Mouse (Mus musculus) liver, embryonic 11.5 days (tissue): ENCODE data around the gene S100a4. TPM values are rescaled to one million over a fixed set of nuclear protein-coding genes. Genes with fewer than 3 reads are reported as not detected.
A peak's percentile ranks its signal among the peaks of the same experiment; 100 is the strongest.

Source experiments
- ATAC-seq: fragments of 200-750 bp; cut with Nextera tagmentation; replicated peaks from 2 replicates; pipeline ENCODE4 v1.8.0; 2017; ENCODE audit warnings: moderate number of reproducible peaks, mild to moderate bottlenecking, moderate TSS enrichment, moderate library complexity; ENCODE audit not compliant: low FRiP score
- DNase-seq: peaks from one replicate; pipeline ENCODE4 v3.0.0-alpha.2; 2017; ENCODE audit warnings: low spot score
- H3K27ac ChIP-seq: fragments of 300-500 bp; sonication (generic); 2 replicates; pipeline ENCODE4 v1.5.1; 2014; ENCODE audit warnings: mild to moderate bottlenecking, low read depth, low read length, control low read depth
- H3K27me3 ChIP-seq: fragments of 300-500 bp; sonication (generic); replicated peaks from 2 replicates; pipeline ENCODE4 v1.6.1; 2014; ENCODE audit warnings: low read length, mixed read lengths; ENCODE audit not compliant: control insufficient read depth, insufficient read depth
- H3K36me3 ChIP-seq: fragments of 300-500 bp; sonication (generic); 2 replicates; pipeline ENCODE4 v1.6.1; 2014; ENCODE audit warnings: mild to moderate bottlenecking, low read length, moderate library complexity, mixed read lengths; ENCODE audit not compliant: control insufficient read depth, insufficient read depth
- H3K4me1 ChIP-seq: fragments of 300-500 bp; sonication (generic); replicated peaks from 2 replicates; pipeline ENCODE4 v1.6.1; 2014; ENCODE audit warnings: low read length, mixed read lengths; ENCODE audit not compliant: control insufficient read depth, insufficient read depth
- H3K4me2 ChIP-seq: fragments of 300-500 bp; sonication (generic); 2 replicates; pipeline ENCODE4 v1.6.1; 2014; ENCODE audit warnings: mild to moderate bottlenecking, control low read depth, moderate library complexity
- H3K4me3 ChIP-seq: fragments of 300-500 bp; sonication (generic); 2 replicates; pipeline ENCODE4 v1.5.1; 2014; ENCODE audit warnings: low read depth, low read length, control low read depth
- H3K9ac ChIP-seq: fragments of 300-500 bp; sonication (generic); 2 replicates; pipeline ENCODE4 v1.6.1; 2014; ENCODE audit warnings: low read depth, low read length, control low read depth
- H3K9me3 ChIP-seq: fragments of 300-500 bp; sonication (generic); 2 replicates; pipeline ENCODE4 v1.6.1; 2016; ENCODE audit warnings: low read length, inconsistent platforms, mixed read lengths; ENCODE audit not compliant: control insufficient read depth
- WGBS: fragments of 180-500 bp; shearing (Covaris S2); extraction: QIAGEN DNeasy Blood & Tissue Kit; methylation state at CpG from one replicate; pipeline ENCODE4 v1.1.7; 2014; 5-methylcytosine and 5-hydroxymethylcytosine counted together
- polyA plus RNA-seq: library from polyadenylated mRNA; unstranded; fragments of >200 nt; fragmentation: Nextera tagmentation; extraction: Ambion mirVana; gene quantifications from 2 replicates; pipeline ENCODE4 v1.2.1, GENCODE M21; 2014

The S100a4 gene
- polyA plus RNA-seq: 0.69 and 0.77 TPM in 2 replicates

- Histone ChIP-seq H3K4me3 (no peak within 1 kb of the TSS), H3K9me3 (no peaks in the 10 kb centered on the region), H3K27me3 (no peaks in the 10 kb centered on the region), H3K36me3 (no peaks in the 10 kb centered on the region), H3K9ac (no peak within 1 kb of the TSS), H3K4me2 (no peak within 1 kb of the TSS), H3K27ac (no peak within 1 kb of the TSS), H3K4me1 (no peaks in the 10 kb centered on the region)
- DNase-seq (no peak), ATAC-seq (0 out of 2 replicates have a peak, but pooled peaks have one; percentile 35)
- 30% methylated on average over 3 of the region's 3 CpGs for WGBS
Measured at GRCm38 (mm10) chr3:90603623-90604022, at the start of gene S100a4. Gene S100a4, plus strand, starts transcription at chr3:90603771.

GRCm38 (mm10) chr3:90555954-90556353 is 47.6 kb upstream of the S100a4 start:
- ATAC-seq: no peak
- no peak for DNase-seq
- Histone ChIP-seq H3K27me3 (no peaks in the 10 kb centered on the region), H3K4me3 (no peak overlapping the region), H3K9ac (no peak overlapping the region), H3K27ac (no peak overlapping the region), H3K9me3 (no peaks in the 10 kb centered on the region), H3K4me2 (no peak overlapping the region), H3K36me3 (no peaks in the 10 kb centered on the region), H3K4me1 (no peaks in the 10 kb centered on the region)
- 78% methylated on average over 5 of the region's 5 CpGs for WGBS

- no peak within 1 kb of the TSS for H3K27ac ChIP-seq
- H3K9ac ChIP-seq: no peak within 1 kb of the TSS
- no peaks in the 10 kb centered on the region for H3K27me3 ChIP-seq
- no peaks in the 10 kb centered on the region for H3K4me1 ChIP-seq
- H3K4me2 ChIP-seq: no peak within 1 kb of the TSS
- H3K36me3 ChIP-seq: no peaks in the 10 kb centered on the region
- no peak within 1 kb of the TSS for H3K4me3 ChIP-seq
- WGBS: 74% methylated on average over 6 of the region's 6 CpGs
- ATAC-seq: no peak
- no peaks in the 10 kb centered on the region for H3K9me3 ChIP-seq
- DNase-seq: no peak
Measured at GRCm38 (mm10) chr3:90560008-90560628, 43.5 kb upstream of the S100a4 start, which contains the start of gene S100a3. Gene S100a3, plus strand, starts transcription at chr3:90560578.

- H3K36me3 ChIP-seq: no peaks in the 10 kb centered on the region
- no peak overlapping the region for H3K4me3 ChIP-seq
- H3K27ac ChIP-seq: no peak overlapping the region
- no peak overlapping the region for H3K4me2 ChIP-seq
- H3K9ac ChIP-seq: no peak overlapping the region
- H3K4me1 ChIP-seq: no peaks in the 10 kb centered on the region
- no peaks in the 10 kb centered on the region for H3K27me3 ChIP-seq
- WGBS: 76% methylated on average over 5 of the region's 5 CpGs
- DNase-seq: no peak
- ATAC-seq: no peak
- H3K9me3 ChIP-seq: no peaks in the 10 kb centered on the region
Measured at GRCm38 (mm10) chr3:90574691-90575090, 28.9 kb upstream of the S100a4 start.

DNA sequence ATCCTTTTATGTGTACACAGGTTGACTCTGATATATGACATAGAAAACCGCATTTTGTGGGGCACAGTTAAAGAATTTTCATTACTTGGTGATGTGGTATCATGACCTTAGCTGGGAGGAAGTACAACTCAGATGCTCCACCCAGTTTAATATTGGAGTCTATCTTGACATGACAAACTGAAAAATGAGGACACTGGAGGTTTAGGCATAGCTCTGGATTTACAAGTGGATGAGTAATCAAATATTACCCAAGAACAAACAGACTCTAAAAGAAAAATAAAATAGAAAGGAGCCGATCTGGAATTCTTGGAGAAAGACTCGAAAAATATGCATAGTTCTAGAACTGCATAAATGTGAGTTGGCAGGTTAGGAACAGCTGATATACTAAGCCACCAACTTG is 28.3 kb upstream of the S100a4 start:
- H3K4me3 ChIP-seq: no peak overlapping the region
- H3K9ac ChIP-seq: no peak overlapping the region
- no peaks in the 10 kb centered on the region for H3K4me1 ChIP-seq
- WGBS: 78% methylated on average over 3 of the region's 3 CpGs
- ATAC-seq (no peak), DNase-seq (no peak)
- H3K27me3 ChIP-seq: no peaks in the 10 kb centered on the region
- no peaks in the 10 kb centered on the region for H3K9me3 ChIP-seq
- H3K27ac ChIP-seq: no peak overlapping the region
- no peak overlapping the region for H3K4me2 ChIP-seq
- no peaks in the 10 kb centered on the region for H3K36me3 ChIP-seq

GRCm38 (mm10) chr3:90576351-90577001 is 27.1 kb upstream of the S100a4 start:
- no peaks in the 10 kb centered on the region for H3K4me1 ChIP-seq
- no peak for DNase-seq

GRCm38 (mm10) chr3:90579433-90579832 is 24.1 kb upstream of the S100a4 start:
- Histone ChIP-seq H3K9me3 (no peaks in the 10 kb centered on the region), H3K27ac (no peak overlapping the region), H3K4me3 (no peak overlapping the region), H3K36me3 (no peaks in the 10 kb centered on the region), H3K27me3 (no peaks in the 10 kb centered on the region), H3K9ac (no peak overlapping the region), H3K4me2 (no peak overlapping the region), H3K4me1 (no peaks in the 10 kb centered on the region)
- WGBS: 73% methylated on average over 7 of the region's 7 CpGs
- no peak for DNase-seq
- no peak for ATAC-seq

More at GRCm38 (mm10) chr3:90576351-90577001, 27.1 kb upstream of the S100a4 start:
- Histone ChIP-seq H3K9me3 (no peaks in the 10 kb centered on the region), H3K4me2 (no peak overlapping the region), H3K27me3 (no peaks in the 10 kb centered on the region), H3K4me3 (no peak overlapping the region), H3K27ac (no peak overlapping the region), H3K9ac (no peak overlapping the region), H3K36me3 (no peaks in the 10 kb centered on the region)
- 65% methylated on average over 10 of the region's 10 CpGs for WGBS
- ATAC-seq: no peak

DNA sequence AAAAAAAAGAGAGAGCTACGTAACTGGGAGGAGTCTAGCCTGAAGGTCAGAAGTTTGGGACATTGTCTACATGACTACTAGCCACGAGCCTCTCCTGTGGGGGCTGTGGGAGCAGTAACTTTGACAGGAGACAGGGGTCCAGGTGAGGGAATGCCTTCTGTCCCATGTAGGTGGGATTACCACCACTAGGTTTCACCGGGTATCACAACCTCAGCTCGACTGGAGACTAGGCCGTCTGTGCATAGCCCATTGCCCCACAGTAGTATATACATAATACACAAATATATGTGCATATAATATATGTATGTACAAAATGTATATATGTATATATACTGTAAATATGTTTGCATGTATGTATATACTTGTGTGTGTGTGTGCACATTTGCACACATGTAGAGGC is 22.4 kb upstream of the S100a4 start:
- Histone ChIP-seq H3K9ac (no peak overlapping the region), H3K27ac (no peak overlapping the region), H3K4me1 (no peaks in the 10 kb centered on the region), H3K4me2 (no peak overlapping the region), H3K4me3 (no peak overlapping the region), H3K9me3 (no peaks in the 10 kb centered on the region), H3K27me3 (no peaks in the 10 kb centered on the region), H3K36me3 (no peaks in the 10 kb centered on the region)
- DNase-seq (no peak), ATAC-seq (no peak)
- 90% methylated on average over 5 of the region's 5 CpGs for WGBS

DNA sequence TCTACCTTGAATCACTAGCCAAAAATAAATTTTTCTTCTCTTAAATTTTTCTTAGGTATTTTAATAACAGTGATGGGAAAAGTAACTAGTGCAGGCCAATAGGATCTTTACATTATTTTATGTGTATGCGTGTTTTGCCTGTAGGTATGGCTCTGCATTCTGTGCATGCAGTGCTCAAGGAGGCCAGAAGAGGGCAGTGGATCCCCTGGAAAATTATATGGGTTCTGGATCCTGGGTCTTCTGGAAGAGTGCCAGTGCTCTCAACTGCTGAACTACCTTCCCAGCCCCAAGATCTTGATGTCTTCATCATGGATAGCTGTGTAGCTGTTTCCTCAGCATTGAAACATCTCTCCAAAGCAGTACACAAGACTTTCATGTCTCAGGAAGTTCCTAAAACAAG is 21.4 kb upstream of the S100a4 start:
- Histone ChIP-seq H3K4me2 (no peak overlapping the region), H3K4me3 (no peak overlapping the region), H3K9ac (no peak overlapping the region), H3K27me3 (no peaks in the 10 kb centered on the region), H3K4me1 (no peaks in the 10 kb centered on the region), H3K27ac (no peak overlapping the region), H3K9me3 (no peaks in the 10 kb centered on the region), H3K36me3 (no peaks in the 10 kb centered on the region)
- 89% methylated on average over 1 of the region's 1 CpGs for WGBS
- DNase-seq: no peak
- no peak for ATAC-seq
